Comparison of ENCODE assay signal across 10 mouse cellular contexts in the genomic region with DNA sequence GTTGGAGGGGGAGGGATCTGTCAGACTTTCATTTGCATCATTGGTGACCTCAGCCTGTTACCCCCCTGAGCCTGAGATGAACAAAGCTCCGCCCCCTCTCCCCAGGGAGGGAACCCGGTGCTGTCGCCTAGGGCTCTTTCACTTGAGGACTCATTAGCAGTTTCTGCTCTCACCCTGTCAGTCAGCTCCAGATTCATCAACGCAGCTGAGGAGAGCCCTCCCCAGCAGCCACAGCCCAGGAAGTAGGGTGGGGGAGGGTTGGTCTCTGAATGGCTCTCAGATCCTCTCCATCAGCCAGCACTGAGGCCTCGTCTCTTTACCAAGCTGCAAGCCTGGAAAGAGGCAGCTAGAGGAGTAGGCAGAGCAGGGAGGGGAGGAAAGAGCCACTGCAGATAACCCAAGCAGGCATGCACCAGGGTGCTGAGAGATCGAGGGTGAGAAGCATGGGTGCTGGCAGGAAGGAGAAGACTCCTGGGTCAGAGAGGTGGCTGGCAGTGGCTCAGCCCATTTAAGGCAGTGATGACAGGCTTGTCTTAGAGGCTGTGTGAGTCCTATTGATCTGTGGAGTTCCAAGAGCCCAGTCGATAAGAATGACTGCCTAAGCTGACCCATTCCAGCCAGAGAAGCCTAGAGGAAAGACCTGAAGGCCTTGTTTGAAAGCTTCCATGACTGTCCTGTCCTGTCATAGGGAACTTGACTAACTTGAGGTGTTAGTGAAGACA. TPM values are rescaled to one million over a fixed set of nuclear protein-coding genes. Genes with fewer than 3 reads are reported as not detected.
A peak's percentile ranks its signal among the peaks of the same experiment; 100 is the strongest.
DNase-seq lines count a peak whose midpoint lies in the region; ATAC-seq and TF ChIP-seq lines count a peak whose summit lies in the region.
"Had no signal": no experiment of that assay in that cellular context is flagged by ENCODE, and none has a peak within 500 bp of the region (broad histone marks: within the 10 kb centered on the region; RNA-seq: fewer than 3 reads in every experiment).

No protein-coding gene starts in this region.

- peaks cover 0 to 6% of the 10 kb centered on the region in 2 experiments; a peak in 1 of 4 replicates for H3K4me1 ChIP-seq in ES-E14 (ENCODE audit: control insufficient read depth in 2 of 2, insufficient read depth in 2 of 2, low read length in 2 of 2, poor library complexity in 1 of 2)
- H3K4me1 ChIP-seq in forebrain, embryonic 15.5 days = peaks cover 42% of the 10 kb centered on the region

- DNase-seq in layer of hippocampus, adult 11-12 months (ENCODE audit: low spot score) = peak; percentile 42
- no peak for DNase-seq in layer of hippocampus, postnatal 10 days (ENCODE audit: low spot score in 2 of 2)
- DNase-seq in ES-E14 (ENCODE audit: low read depth, low spot score) (peak; percentile 34), adipocyte (ENCODE audit: low spot score) (no peak)
- DNase-seq in naive thymus-derived CD4-positive, alpha-beta T cell, adult 2 months (ENCODE audit: low read depth) = peak; percentile 17
- DNase-seq in adrenal gland, adult (ENCODE audit: inconsistent age in 2 of 2, low spot score in 1 of 2) = no peak
- no peak for DNase-seq in heart, postnatal 10 days

- in situ Hi-C loops in ES-E14 (cut with MboI; ENCODE audit: low sequenced_read_pairs in 2 of 2, unreplicated experiment in 2 of 2) = no loop called here

- intact Hi-C loops in heart, postnatal 10 days (cut with DNase I) = no loop called here

- H3K9ac ChIP-seq in ES-E14 (ENCODE audit: insufficient read depth, low read depth, low read length, poor library complexity, severe bottlenecking) = no peak overlapping the region
- no peak overlapping the region for H3K9ac ChIP-seq in forebrain, embryonic 15.5 days (replicated peaks)

- ATAC-seq in forebrain, embryonic 15.5 days (replicated peaks) = peak; percentile 87
- ATAC-seq: Patski had no signal

- peaks cover 9% of the 10 kb centered on the region; the same call in 1 of the 2 replicates for H3K36me3 ChIP-seq in ES-E14 (ENCODE audit: control insufficient read depth, insufficient read depth, low read length, poor library complexity, severe bottlenecking)
- no peaks in the 10 kb centered on the region for H3K36me3 ChIP-seq in forebrain, embryonic 15.5 days

- H3K4me3 ChIP-seq in ES-E14 (ENCODE audit: insufficient read depth in 1 of 2, low read depth in 1 of 2, low read length in 2 of 2, poor library complexity in 1 of 2, severe bottlenecking in 1 of 2) = no peak overlapping the region
- H3K4me3 ChIP-seq in forebrain, embryonic 15.5 days = no peak overlapping the region
- H3K4me3 ChIP-seq: left cerebral cortex, adult 2 months had no signal

- no peak overlapping the region for H3K27ac ChIP-seq in ES-E14 (ENCODE audit: insufficient read depth, low read depth, low read length, poor library complexity, severe bottlenecking)
- peak overlapping the region; percentile 65 for H3K27ac ChIP-seq in forebrain, embryonic 15.5 days (replicated peaks)
- H3K27ac ChIP-seq: left cerebral cortex, adult 2 months had no signal

- no peaks in the 10 kb centered on the region for H3K9me3 ChIP-seq in ES-E14 (ENCODE audit: control insufficient read depth, insufficient read depth, low read depth, low read length)
- H3K9me3 ChIP-seq in forebrain, embryonic 15.5 days = no peaks in the 10 kb centered on the region

- no peaks in the 10 kb centered on the region; the same call in 1 of the 2 replicates for H3K27me3 ChIP-seq in forebrain, embryonic 15.5 days
- H3K27me3 ChIP-seq: Patski had no signal

- 11% methylated on average over 7 of the region's 7 CpGs for WGBS in forebrain, embryonic 15.5 days

- no peak overlapping the region for H3K4me2 ChIP-seq in forebrain, embryonic 15.5 days (replicated peaks)

TF ChIP-seq in ES-E14, 5 proteins besides CTCF, POLR2A, EP300 and RAD21:
- TF ChIP-seq MAFK (IDR thresholded peaks at IDR 0.05; ENCODE audit: insufficient read depth, low read depth, low read length) (no peak), HCFC1 (IDR thresholded peaks at IDR 0.05; ENCODE audit: borderline replicate concordance, insufficient read depth, low read length) (no peak), ZNF384 (IDR thresholded peaks at IDR 0.05; ENCODE audit: low read depth, low read length) (no peak), CHD2 (IDR thresholded peaks at IDR 0.05; ENCODE audit: low read depth, low read length) (no peak), ZC3H11A (IDR thresholded peaks at IDR 0.05; ENCODE audit: borderline replicate concordance, low read depth, low read length) (no peak)
TF ChIP-seq in ES-E14: peak in this region for 0.

RNA-seq across cellular contexts. Expression of a gene that starts 46.6 kb away (rescaled TPM):
- total RNA-seq in layer of hippocampus, postnatal 10 days (2021) = 10 to 100 TPM; 62.3 to 65.5 TPM
- 0.85 and 1.2 TPM in 2 replicates for total RNA-seq in ES-E14 (2012; rRNA removed)
- 6.4 and 6.5 TPM in 2 replicates for polyA plus RNA-seq in forebrain, embryonic 15.5 days (2015; fragmentation: Nextera tagmentation; extraction: Ambion mirVana)
- under 1 TPM; 0.42 to 0.43 TPM for total RNA-seq in heart, postnatal 10 days (2021)
- polyA plus RNA-seq: Patski had no signal

Comparison
In these comparisons a context has a peak if more than half of its experiments do, and no peak if none do; other contexts are left out.
1. DNase-seq: peak in layer of hippocampus, adult 11-12 months (single experiment), ES-E14 (single experiment) and naive thymus-derived CD4-positive, alpha-beta T cell, adult 2 months (single experiment); none in layer of hippocampus, postnatal 10 days (0 of 2), adrenal gland, adult (0 of 2), heart, postnatal 10 days (0 of 2) and adipocyte (single experiment).
2. RNA of a gene that starts 46.6 kb away (total RNA-seq): 62.3 to 65.5 TPM in layer of hippocampus, postnatal 10 days; 0.85 to 1.2 TPM in ES-E14 and 0.42 to 0.43 TPM in heart, postnatal 10 days; every median in the first group is over 10 times any median in the second.